Mouse (Mus musculus) megakaryocyte, adult 5-6 weeks (primary cell): ENCODE measurements around the gene Wdr62. TPM values are rescaled to one million over a fixed set of nuclear protein-coding genes. Genes with fewer than 3 reads are reported as not detected.

Experiments used
- total RNA-seq, 2 experiments: library from RNA; stranded (forward) in 1 of 2; stranded (reverse) in 1 of 2; fragments of 153-499, 151-499 nt in 1 of 2; fragments of 221-1000, 200-1000 nt in 1 of 2; gene quantifications; 2 replicates each; pipeline versions ENCODE4 v1.2.3 to v1.2.4; 2015 to 2017

Wdr62 gene
- total RNA-seq, 2 experiments from 2014 or later = 6.8 to 13.3 TPM

Other genes starting within 250 kb of the Wdr62 start
- gene Zfp14, start 229.0 kb downstream of the Wdr62 start, total RNA-seq (2015) = 1.4 and 2.1 TPM in 2 replicates
- gene Zfp14, start 229.0 kb downstream of the Wdr62 start, total RNA-seq (2017) = 0.89 and 0.95 TPM in 2 replicates
- 0.83 and 0.91 TPM in 2 replicates for gene Zfp82, start 207.5 kb downstream of the Wdr62 start, total RNA-seq (2015)
- 3.0 and 3.2 TPM in 2 replicates for gene Zfp82, start 207.5 kb downstream of the Wdr62 start, total RNA-seq (2017)
- 1.4 TPM in 1 of 2 replicates, not detected in the other for gene Gm26920, start 190.0 kb downstream of the Wdr62 start, total RNA-seq (2015)
- not detected in 2 replicates for gene Gm26920, start 190.0 kb downstream of the Wdr62 start, total RNA-seq (2017)
- 2.7 and 3.5 TPM in 2 replicates for gene Zfp566, start 189.9 kb downstream of the Wdr62 start, total RNA-seq (2015)
- gene Zfp566, start 189.9 kb downstream of the Wdr62 start, total RNA-seq (2017) = 0.85 and 1.9 TPM in 2 replicates
- 26.0 and 29.6 TPM in 2 replicates for gene Zfp260, start 185.6 kb downstream of the Wdr62 start, total RNA-seq (2015)
- 22.8 and 26.4 TPM in 2 replicates for gene Zfp260, start 185.6 kb downstream of the Wdr62 start, total RNA-seq (2017)
- gene Zfp382, start 158.5 kb downstream of the Wdr62 start, total RNA-seq (2015) = 6.7 and 7.8 TPM in 2 replicates
- 14.9 and 15.2 TPM in 2 replicates for gene Zfp382, start 158.5 kb downstream of the Wdr62 start, total RNA-seq (2017)
- 16.6 and 25.2 TPM in 2 replicates for gene Zfp146, start 110.7 kb downstream of the Wdr62 start, total RNA-seq (2015)
- gene Zfp146, start 110.7 kb downstream of the Wdr62 start, total RNA-seq (2017) = 32.8 and 35.2 TPM in 2 replicates
- 0.91 and 1.6 TPM in 2 replicates for gene Cox7a1, start 96.3 kb downstream of the Wdr62 start, total RNA-seq (2015)
- 0.94 and 2.4 TPM in 2 replicates for gene Cox7a1, start 96.3 kb downstream of the Wdr62 start, total RNA-seq (2017)
- 485 and 524 TPM in 2 replicates for gene Capns1, start 81.6 kb downstream of the Wdr62 start, total RNA-seq (2015)
- 307 and 314 TPM in 2 replicates for gene Capns1, start 81.6 kb downstream of the Wdr62 start, total RNA-seq (2017)
- 46.4 and 51.0 TPM in 2 replicates for gene Polr2i, start 48.5 kb downstream of the Wdr62 start, total RNA-seq (2015)
- 31.5 and 39.1 TPM in 2 replicates for gene Polr2i, start 48.5 kb downstream of the Wdr62 start, total RNA-seq (2017)
- gene Tbcb, start 48.1 kb downstream of the Wdr62 start, total RNA-seq (2015) = 84.2 and 92.7 TPM in 2 replicates
- gene Tbcb, start 48.1 kb downstream of the Wdr62 start, total RNA-seq (2017) = 30.2 and 48.2 TPM in 2 replicates
- gene Ovol3, start 44.7 kb downstream of the Wdr62 start, total RNA-seq (2015) = 0.55 TPM in 1 of 2 replicates, not detected in the other
- not detected in 2 replicates for gene Ovol3, start 44.7 kb downstream of the Wdr62 start, total RNA-seq (2017)
- gene Thap8, start 325 bp downstream of the Wdr62 start, total RNA-seq (2015) = 0.36 and 0.51 TPM in 2 replicates
- gene Thap8, start 325 bp downstream of the Wdr62 start, total RNA-seq (2017) = 0.84 and 1.1 TPM in 2 replicates
- gene Clip3, start 11.3 kb upstream of the Wdr62 start, total RNA-seq (2015) = 0.04 TPM in 1 of 2 replicates, not detected in the other
- gene Clip3, start 11.3 kb upstream of the Wdr62 start, total RNA-seq (2017) = not detected in 2 replicates
- gene Alkbh6, start 28.3 kb upstream of the Wdr62 start, total RNA-seq (2015) = 18.2 and 24.2 TPM in 2 replicates
- 19.0 and 22.3 TPM in 2 replicates for gene Alkbh6, start 28.3 kb upstream of the Wdr62 start, total RNA-seq (2017)
- gene Syne4, start 34.4 kb upstream of the Wdr62 start, total RNA-seq (2015) = 0.58 and 1.9 TPM in 2 replicates
- 0.49 and 1.1 TPM in 2 replicates for gene Syne4, start 34.4 kb upstream of the Wdr62 start, total RNA-seq (2017)
- 0.11 TPM in 1 of 2 replicates, not detected in the other for gene E130208F15Rik, start 41.3 kb upstream of the Wdr62 start, total RNA-seq (2015)
- 0.57 and 0.88 TPM in 2 replicates for gene E130208F15Rik, start 41.3 kb upstream of the Wdr62 start, total RNA-seq (2017)
- gene Sdhaf1, start 43.5 kb upstream of the Wdr62 start, total RNA-seq (2015) = 3.7 and 5.1 TPM in 2 replicates
- gene Sdhaf1, start 43.5 kb upstream of the Wdr62 start, total RNA-seq (2017) = 5.8 and 5.9 TPM in 2 replicates
- gene Lrfn3, start 82.4 kb upstream of the Wdr62 start, total RNA-seq (2015) = 0.11 TPM in 1 of 2 replicates, not detected in the other
- gene Lrfn3, start 82.4 kb upstream of the Wdr62 start, total RNA-seq (2017) = not detected in 2 replicates
- 2,723 and 2,838 TPM in 2 replicates for gene Tyrobp, start 133.3 kb upstream of the Wdr62 start, total RNA-seq (2015)
- gene Tyrobp, start 133.3 kb upstream of the Wdr62 start, total RNA-seq (2017) = 1,463 and 1,715 TPM in 2 replicates
- 45.8 and 47.6 TPM in 2 replicates for gene Hcst, start 139.4 kb upstream of the Wdr62 start, total RNA-seq (2015)
- gene Hcst, start 139.4 kb upstream of the Wdr62 start, total RNA-seq (2017) = 13.3 and 18.5 TPM in 2 replicates
- gene Nfkbid, start 141.3 kb upstream of the Wdr62 start, total RNA-seq (2015) = 23.0 and 28.6 TPM in 2 replicates
- gene Nfkbid, start 141.3 kb upstream of the Wdr62 start, total RNA-seq (2017) = 13.3 and 17.2 TPM in 2 replicates
- gene Aplp1, start 165.1 kb upstream of the Wdr62 start, total RNA-seq (2015) = 0.07 and 0.25 TPM in 2 replicates
- gene Aplp1, start 165.1 kb upstream of the Wdr62 start, total RNA-seq (2017) = 0.08 TPM in 1 of 2 replicates, not detected in the other
- gene Kirrel2, start 177.3 kb upstream of the Wdr62 start, total RNA-seq (2015) = not detected in 2 replicates
- gene Kirrel2, start 177.3 kb upstream of the Wdr62 start, total RNA-seq (2017) = 0.07 TPM in 1 of 2 replicates, not detected in the other
- not detected in 2 replicates for gene Nphs1, start 177.9 kb upstream of the Wdr62 start, total RNA-seq (2015)
- 0.29 TPM in 1 of 2 replicates, not detected in the other for gene Nphs1, start 177.9 kb upstream of the Wdr62 start, total RNA-seq (2017)
- not detected in 2 replicates for gene Prodh2, start 213.2 kb upstream of the Wdr62 start, total RNA-seq (2015)
- gene Prodh2, start 213.2 kb upstream of the Wdr62 start, total RNA-seq (2017) = not detected in 2 replicates